Mouse (Mus musculus): ENCODE data around the gene BC025920. TPM values are rescaled to one million over a fixed set of nuclear protein-coding genes. Genes with fewer than 3 reads are reported as not detected.

BC025920 gene
- 1 to 10 TPM; 1.2 to 1.3 TPM for total RNA-seq (2021)

DNA sequence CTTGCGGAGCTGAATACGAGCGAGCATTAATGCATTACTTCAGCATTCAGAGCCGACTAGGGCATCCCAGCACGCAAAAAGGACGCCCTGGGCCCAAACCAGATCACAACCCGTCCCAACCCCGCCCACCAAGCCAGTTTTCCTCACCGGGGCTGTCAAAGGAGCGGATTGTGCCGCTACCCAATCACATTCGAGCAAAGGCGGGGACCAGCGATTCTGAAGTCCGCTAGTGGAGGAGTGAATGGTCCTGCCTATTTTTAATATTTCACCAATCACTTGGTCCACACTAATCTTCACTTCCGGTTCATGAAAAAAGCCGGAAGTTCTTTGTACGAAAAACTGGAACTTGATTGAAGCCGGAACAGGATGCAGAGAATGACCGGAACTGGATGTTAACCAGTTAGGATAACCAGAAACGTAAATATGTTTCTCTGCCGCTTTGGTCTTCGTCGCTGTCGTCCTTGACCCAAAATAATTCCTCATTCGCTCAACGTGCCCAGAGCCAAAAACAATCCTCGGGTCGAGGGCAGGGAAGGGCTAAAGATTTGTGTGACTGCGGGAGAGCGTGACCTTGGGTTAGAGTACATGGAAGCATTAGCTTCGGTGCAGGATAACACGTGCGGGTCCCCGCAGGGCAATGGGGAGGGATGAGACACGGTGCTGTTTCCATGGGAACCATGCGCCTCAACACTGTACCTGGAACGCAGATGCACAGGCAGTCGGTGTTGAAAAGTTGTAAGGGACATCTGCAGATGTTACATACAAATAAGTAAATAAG lies at the start of gene BC025920:
Gene BC025920, plus strand, starts transcription at position 297 of the 778 bp plus-strand sequence.
- peak; percentile 95 for DNase-seq

GRCm38 (mm10) chr10:81556282-81556681 lies 49.8 kb upstream of the BC025920 start:
- no peak for DNase-seq

DNA sequence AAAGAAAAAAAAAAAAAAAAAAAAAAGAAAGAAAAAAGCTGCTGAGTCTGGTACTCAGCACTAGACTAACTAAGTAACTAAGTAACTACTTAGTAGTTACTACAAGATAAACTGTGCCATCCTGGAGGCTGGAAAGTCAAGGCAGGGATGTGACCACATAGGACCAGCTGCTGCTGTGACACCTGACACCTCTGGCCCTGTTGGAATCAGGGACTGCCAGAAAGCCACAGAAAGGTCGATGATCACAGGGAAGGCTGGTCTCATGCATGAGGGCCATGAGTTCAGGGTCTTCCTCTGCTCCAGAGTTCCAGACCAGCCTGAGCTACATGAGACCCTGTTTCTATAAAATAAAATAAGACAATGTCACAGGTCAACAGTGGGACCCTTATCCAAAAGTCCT lies 48.6 kb upstream of the BC025920 start:
- no peak for DNase-seq

DNA sequence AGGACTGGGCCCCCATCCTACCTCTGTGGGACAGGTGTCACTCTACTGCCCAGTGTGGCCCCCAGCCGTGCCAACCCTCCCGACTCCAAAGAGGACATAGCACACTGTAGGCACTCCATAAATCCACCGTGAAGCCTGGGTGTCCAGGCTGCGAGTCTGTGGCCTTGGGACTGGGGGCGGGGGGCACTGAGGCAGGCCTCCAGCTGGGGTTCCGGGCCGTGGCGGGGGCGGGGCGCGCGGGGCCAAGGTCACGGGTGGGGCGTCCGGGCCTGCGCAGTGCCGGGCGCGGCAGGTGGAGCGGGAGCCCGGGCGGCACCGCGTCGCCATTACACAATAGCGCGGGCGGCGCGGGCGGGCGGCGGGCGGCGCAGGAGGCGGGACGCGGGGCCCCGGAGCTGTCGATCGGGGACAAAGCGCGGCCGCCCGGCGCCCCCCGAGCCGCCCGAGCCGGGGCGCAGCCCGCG lies 46.9 kb upstream of the BC025920 start, which contains the start of gene Aes:
Gene Aes, plus strand, starts transcription at position 326 of the 464 bp plus-strand sequence.
- DNase-seq = peak; percentile 85

DNA sequence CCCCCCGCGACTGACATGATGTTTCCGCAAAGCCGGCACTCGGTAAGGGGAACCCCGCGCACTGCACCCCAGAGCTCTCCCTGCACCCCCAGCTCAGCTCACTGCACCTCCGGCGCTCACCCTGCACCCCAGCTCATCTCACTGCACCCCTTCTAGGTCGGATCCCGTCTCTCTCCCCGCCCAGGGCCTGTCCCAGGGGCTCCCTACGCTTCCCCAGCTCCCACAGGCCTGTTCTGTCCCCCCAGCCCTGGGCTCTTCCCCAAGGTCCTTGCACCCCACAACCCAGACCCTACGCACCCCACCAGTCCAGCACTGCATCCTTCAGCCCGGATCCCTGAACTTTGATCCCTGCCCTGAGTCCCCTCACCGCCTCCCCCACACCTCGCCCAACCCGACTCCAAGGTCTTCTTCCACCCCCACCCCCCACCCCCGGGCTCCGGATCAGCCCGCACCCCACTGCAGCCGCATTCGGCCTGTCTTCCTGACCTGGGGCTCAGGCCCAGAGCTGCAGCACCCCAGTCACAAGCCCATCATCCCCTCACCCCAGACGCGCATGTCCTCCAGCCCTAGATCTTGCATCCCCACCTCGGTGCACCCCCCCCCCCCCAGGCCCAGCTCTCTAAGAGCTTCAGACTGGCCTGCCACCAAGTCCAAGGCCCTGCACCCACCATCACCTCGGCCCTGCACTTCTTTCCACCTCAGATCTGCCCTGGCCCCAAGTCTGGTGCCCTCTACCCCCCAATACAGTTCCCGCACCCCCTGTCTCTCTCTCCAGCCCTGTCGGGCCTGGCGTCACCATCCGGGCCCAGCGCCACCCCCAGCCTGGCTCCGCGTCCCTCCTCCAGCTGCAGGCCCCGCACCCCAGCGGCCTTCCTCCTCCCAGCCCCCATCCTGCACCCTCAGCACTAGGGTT lies 46.2 kb upstream of the BC025920 start:
- DNase-seq = peak; percentile 79

DNA sequence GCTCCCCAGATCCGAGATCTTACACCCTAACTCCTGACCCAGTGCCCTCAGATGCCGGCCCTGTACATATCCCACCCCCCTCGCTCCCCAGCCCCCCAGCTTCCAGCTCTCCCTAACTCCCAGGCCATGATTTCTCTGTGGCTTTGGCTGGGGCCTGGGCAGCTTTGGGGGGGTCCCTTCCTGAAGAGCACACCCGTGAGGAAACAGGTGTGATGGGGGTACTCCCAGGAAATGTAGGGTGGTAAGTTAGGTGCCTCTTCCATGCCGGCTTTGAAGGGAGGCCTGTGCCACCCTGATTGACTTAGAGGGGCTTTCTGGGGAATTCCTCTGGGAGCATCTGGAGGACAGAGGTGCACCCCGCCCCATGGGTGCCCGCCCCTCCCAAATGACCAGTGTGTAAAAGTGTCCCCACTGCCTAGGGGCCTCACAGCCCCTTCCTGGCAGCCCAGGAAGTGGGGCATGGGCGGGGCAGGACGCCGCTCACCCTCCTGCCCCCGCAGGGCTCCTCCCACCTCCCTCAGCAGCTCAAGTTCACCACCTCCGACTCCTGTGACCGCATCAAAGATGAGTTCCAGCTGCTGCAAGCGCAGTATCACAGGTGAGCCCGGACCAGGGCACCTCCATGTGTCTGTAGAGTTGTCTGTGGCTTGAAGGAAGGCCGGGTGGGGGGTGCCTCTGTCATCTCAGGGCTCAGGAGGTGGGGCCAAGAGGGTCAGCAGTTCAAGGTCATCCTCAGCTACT lies 45.2 kb upstream of the BC025920 start:
- peak; percentile 50 for DNase-seq

DNA sequence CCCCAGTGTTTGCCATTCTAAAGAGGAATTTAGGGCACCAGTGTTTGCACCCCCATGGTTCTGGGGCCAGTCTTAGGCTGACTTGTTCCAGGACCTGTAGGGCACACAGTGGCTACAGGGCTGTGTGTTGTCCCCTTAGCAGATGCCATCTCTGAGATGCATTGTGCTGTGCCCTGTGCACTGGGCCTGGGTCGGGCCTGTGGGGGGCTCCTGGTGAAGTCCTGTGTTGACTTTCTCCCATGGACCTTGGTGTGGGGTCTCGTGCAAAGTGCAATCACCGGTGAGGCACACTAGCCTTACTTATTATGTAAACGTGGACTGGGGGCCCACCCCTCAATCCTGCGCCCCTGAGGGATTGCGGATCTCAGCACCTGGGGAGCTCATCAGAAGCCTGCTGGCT lies 43.7 kb upstream of the BC025920 start:
- no peak for DNase-seq

DNA sequence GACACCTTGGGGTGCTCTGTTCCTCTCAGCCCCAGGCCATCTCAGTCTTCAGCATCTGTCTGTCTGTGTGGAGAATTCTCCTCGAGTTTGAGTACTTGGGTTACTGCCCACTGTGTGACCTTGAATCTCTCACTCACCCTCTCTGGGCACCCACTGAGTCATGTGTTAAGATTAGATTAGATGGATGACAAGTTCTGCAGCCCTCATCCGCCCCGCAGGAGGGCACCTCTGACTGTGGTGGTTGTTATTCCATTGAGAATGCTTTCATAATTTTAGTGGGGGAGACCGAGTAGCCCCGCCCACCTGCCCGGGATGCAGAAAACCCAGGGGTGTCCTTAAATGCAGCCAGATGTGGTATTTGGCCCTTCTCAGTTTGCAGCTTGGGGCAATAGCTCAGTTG lies 42.6 kb upstream of the BC025920 start:
- no peak for DNase-seq

- peak; percentile 74 for DNase-seq
These were observed 41.9 kb upstream of the BC025920 start for GRCm38 (mm10) chr10:81564216-81564615.

DNA sequence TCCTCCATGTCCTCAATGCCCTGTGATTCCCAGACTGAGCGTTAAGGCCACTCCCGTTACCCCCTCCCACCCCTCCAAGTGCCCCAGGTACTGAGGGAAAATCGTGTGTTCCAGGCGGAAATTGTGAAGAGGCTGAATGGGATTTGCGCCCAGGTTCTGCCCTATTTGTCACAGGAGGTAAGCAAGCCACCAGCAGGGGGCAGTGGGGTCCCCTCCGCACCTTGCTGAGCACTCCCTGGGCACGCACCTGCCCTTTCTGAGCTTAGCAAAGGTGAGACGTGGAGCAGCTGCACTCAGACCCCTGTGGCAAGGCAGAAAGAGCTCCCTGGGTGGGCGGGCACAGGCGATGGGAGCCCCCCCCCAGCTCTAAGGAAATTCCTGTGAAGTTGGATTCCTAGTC lies 41.3 kb upstream of the BC025920 start:
- DNase-seq = peak; percentile 69

DNA sequence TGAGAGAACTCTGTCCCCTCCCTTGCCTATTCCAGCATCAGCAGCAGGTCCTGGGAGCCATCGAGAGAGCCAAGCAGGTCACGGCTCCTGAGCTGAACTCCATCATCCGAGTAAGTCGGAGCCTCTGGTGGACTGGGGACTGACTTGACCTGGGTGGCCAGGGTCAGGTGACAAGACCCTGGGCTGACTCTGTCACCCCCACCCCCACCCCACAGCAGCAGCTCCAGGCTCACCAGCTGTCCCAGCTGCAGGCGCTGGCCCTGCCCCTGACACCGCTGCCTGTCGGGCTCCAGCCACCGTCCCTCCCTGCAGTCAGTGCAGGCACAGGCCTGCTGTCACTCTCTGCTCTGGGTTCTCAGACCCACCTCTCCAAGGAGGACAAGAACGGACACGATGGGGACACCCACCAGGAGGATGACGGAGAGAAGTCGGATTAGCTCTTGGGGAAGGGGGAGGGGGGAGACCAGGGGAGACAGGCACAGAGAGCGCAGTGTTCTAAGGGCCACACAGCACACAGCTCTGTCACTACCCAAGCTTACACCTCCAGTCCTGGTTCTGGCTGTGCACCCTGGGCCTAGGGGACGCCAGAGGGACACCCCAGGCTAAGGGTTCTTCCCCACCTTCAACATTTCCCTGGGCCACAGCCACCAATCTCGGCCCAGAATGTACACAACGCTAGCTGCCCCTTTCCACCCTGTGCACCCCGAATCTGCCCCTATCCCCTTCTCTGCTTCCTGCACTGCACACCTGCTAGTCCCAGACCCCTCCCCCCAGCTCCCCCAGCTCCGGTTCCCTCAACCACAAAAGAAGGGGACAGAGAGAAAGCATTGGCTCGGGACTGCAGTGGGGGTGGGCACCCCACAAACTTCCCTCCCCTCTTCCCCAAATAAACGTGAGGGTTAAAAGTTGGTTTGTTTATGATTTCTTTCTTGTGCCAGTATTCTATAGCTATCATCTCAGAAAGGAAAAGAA lies 40.5 kb upstream of the BC025920 start:
- DNase-seq = no peak

- peak; percentile 77 for DNase-seq
These were observed 37.5 kb upstream of the BC025920 start for GRCm38 (mm10) chr10:81568381-81569191.

- DNase-seq = no peak
These were observed 36.4 kb upstream of the BC025920 start for GRCm38 (mm10) chr10:81569507-81570237.

DNA sequence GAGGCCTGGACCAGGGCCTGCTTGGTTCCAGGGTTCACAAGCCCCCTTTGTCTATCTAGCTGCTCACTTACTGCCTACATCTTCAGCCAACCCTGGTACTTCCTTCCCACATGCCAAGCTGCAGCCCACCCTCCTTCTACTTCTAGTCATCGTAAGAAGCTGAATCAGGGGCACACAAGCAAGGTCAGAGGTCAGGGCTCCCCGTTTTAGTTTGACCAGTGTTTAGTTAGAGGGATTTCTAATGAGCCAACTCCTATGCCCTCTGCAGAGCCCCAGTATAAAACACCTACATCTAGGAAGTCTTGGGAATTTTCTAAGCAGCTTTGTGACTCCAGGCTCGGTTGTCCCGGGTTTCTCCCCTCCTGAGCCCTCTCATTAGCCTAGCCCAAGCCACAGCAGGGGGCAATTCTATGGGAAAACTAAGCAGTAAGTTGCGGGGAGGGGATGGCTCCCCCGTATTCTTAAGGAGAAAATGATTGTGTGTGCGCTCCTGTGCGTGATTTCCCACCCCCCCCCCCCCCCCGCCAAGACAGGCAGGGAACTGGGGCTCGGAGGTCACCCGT lies 35.8 kb upstream of the BC025920 start:
- no peak for DNase-seq

GRCm38 (mm10) chr10:81570831-81571500 lies 35.1 kb upstream of the BC025920 start:
- DNase-seq = peak; percentile 97

GRCm38 (mm10) chr10:81571501-81571876 lies 34.6 kb upstream of the BC025920 start:
- peak; percentile 99 for DNase-seq

GRCm38 (mm10) chr10:81572133-81572671 lies 33.9 kb upstream of the BC025920 start:
- DNase-seq = no peak

DNA sequence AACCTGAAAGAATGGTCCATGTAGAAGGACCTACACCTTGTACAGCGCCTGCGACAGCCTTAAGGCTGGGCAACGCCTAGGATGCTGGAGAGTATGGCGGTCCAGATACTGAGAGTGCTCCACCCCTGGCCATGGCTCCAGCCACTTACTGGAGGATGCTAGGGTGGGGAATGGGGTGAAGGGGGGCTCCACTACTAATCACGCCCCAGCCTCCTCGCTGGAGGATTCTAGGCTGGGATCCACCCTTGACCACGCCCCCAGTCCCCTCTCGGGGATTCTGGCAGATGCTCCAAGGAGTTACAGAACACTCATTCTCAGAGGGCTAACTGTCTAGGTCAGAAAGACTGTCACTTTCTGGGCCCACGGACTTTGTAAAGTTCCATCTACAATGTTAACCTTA lies 33.1 kb upstream of the BC025920 start:
- peak; percentile 60 for DNase-seq
